Mouse (Mus musculus) G1E (cell line): ENCODE results near the gene Jph3. TPM values are rescaled to one million over a fixed set of nuclear protein-coding genes. Genes with fewer than 3 reads are reported as not detected.

Experiments used
- ATAC-seq: 2 replicates; pipeline ENCODE4 v1.8.0; 2016; ENCODE audit warnings: mild to moderate bottlenecking; ENCODE audit not compliant: insufficient number of reproducible peaks, poor library complexity, low FRiP score, severe bottlenecking; ENCODE audit errors: extremely low read depth
- DNase-seq: peaks from one replicate; pipeline ENCODE4 v3.0.0; 2012; ENCODE audit warnings: low spot score
- H3K27me3 ChIP-seq: 2 replicates; pipeline ENCODE4 v1.6.1; 2012; ENCODE audit warnings: mild to moderate bottlenecking, low read length, inconsistent platforms; ENCODE audit not compliant: insufficient read depth
- H3K36me3 ChIP-seq: replicated peaks from 2 replicates; pipeline ENCODE3; 2012; ENCODE audit warnings: mild to moderate bottlenecking, inconsistent platforms
- H3K4me1 ChIP-seq: 2 replicates; pipeline ENCODE4 v1.6.1; 2012; ENCODE audit warnings: low read depth, low read length, inconsistent platforms, mixed read lengths; ENCODE audit not compliant: insufficient read depth
- H3K4me3 ChIP-seq: 2 replicates; pipeline ENCODE4 v1.5.1; 2012; ENCODE audit warnings: low read depth, mild to moderate bottlenecking, inconsistent platforms, low read length, moderate library complexity, mixed read lengths
- H3K9me3 ChIP-seq: replicated peaks from 2 replicates; pipeline ENCODE4 v1.6.1; 2012; ENCODE audit warnings: inconsistent platforms
- CTCF ChIP-seq: IDR thresholded peaks from 2 replicates; pipeline ENCODE4 v1.5.1; 2012; ENCODE audit warnings: low read depth, low read length, inconsistent platforms, mixed read lengths
- GATA1 ChIP-seq: IDR thresholded peaks from 2 replicates; pipeline ENCODE4 v1.6.1; 2012; ENCODE audit warnings: borderline replicate concordance, low read length, inconsistent platforms, mixed read lengths
- GATA2 ChIP-seq: IDR thresholded peaks from 2 replicates; pipeline ENCODE4 v1.6.1; 2012; ENCODE audit warnings: low read depth, low read length, inconsistent platforms, borderline replicate concordance
- POLR2AphosphoS5 ChIP-seq: IDR thresholded peaks from 2 replicates; pipeline ENCODE4 v1.6.1; 2012; ENCODE audit warnings: low read depth, low read length, inconsistent platforms; ENCODE audit not compliant: insufficient replicate concordance
- TAL1 ChIP-seq: conservative IDR thresholded peaks from 2 replicates; pipeline ENCODE4 v1.6.1; 2012; ENCODE audit warnings: low read depth, low read length, inconsistent platforms, mixed read lengths
- polyA plus RNA-seq: library from polyadenylated mRNA; stranded (reverse); fragments of >175 nt; gene quantifications from 2 replicates; pipeline ENCODE4 v1.2.3, GENCODE M21; 2012
- total RNA-seq, 2 experiments: library from RNA; stranded (forward) in 1 of 2; stranded (reverse) in 1 of 2; fragments of 200-1000 nt in 1 of 2; fragments of >200 nt in 1 of 2; fragmentation: Nextera tagmentation in 1 of 2; gene quantifications; 2 replicates each; pipeline ENCODE4 v1.2.3; 2014 to 2017

The Jph3 gene
- total and polyA plus RNA-seq, 3 experiments = 3.3 TPM; not detected in 2

DNA sequence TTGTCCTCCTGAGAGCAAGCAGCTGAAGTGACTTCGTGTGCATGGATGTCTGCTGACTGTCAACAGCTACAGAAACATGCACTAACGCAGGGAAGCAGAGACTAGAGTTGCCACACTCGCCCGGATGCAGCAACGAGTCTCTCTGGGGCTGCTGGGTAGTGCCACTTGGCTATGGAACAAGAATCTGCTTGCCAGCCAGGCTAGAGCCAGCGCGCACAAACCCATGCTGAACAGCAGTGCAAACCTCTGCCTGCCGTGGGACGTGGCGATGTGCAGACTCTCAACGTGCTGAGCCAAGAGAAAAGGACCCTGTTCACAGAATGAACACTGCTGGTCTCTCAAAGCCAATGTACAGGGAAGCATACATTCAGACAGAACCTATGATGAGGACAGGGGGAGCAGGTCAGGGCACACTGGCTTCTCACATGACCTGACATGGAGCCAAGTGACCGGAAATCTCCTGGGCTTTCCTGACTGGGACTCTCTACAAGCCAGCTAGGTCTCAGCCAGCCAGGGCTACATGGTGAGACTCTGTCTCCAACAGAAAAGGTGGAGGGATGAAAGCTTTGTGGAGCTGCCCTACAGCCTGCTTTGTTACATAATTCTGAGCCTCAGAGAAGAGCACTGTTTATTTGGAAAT lies 82.6 kb downstream of the Jph3 start:
- H3K36me3 ChIP-seq = peaks cover 93% of the 10 kb centered on the region
- ATAC-seq (no peak), DNase-seq (no peak)
- H3K4me1 ChIP-seq = peaks cover 2% of the 10 kb centered on the region; the same call in 1 of the 2 replicates
- no peaks in the 10 kb centered on the region for H3K9me3 ChIP-seq
- TF ChIP-seq GATA2 (no peak), CTCF (no peak), POLR2AphosphoS5 (no peak), GATA1 (no peak), TAL1 (no peak)
- H3K4me3 ChIP-seq = no peak overlapping the region
- H3K27me3 ChIP-seq = no peaks in the 10 kb centered on the region

DNA sequence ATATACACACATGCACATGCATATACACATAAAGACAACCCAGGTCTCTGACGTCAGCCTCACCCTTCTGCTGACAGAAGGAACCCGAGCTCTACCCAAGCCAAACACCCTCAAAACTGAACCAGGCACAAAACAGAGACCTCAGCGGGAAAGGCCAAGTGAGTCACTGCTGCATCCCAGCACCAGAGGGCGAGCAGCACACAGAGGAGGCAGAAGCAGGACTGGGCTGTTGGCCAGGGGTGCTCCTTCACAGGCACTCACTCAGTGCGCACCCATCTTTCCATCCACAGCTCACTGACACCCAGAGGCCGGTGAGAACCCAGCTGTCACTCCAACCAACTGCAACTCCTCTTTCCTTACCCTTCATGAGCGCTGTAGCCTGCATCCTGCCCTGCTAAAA lies 88.8 kb downstream of the Jph3 start:
- no peaks in the 10 kb centered on the region for H3K9me3 ChIP-seq
- no peak overlapping the region for H3K4me3 ChIP-seq
- TF ChIP-seq GATA2 = no peak
- TF ChIP-seq GATA1 = no peak
- no peak for TF ChIP-seq POLR2AphosphoS5
- no peak for TF ChIP-seq TAL1
- peaks cover 80% of the 10 kb centered on the region for H3K36me3 ChIP-seq
- H3K4me1 ChIP-seq = 0 out of 2 replicates have a peak, but pooled peaks cover 4% of the 10 kb centered on the region
- no peak for DNase-seq
- ATAC-seq = no peak
- no peaks in the 10 kb centered on the region for H3K27me3 ChIP-seq

DNA sequence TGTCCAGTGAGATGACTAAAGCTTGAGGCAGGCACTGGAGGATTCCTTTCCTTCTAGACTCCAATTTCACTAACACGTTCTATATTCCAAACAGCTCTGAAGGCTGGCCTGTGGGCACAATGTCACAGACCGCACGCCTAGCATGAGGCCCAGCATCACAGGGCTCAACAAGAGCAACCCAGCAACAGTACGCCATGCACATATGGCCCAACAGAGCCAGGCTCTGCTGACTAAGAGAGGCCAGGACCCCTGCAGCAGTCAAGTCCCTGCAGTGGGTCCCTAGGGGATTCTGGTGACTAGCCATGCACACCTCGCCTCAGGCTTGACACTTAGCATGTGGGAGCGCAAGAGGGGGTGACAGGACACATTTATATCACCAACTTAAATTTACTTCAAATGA lies 91.4 kb downstream of the Jph3 start:
- no peak for ATAC-seq
- peaks cover 54% of the 10 kb centered on the region for H3K36me3 ChIP-seq
- 0 out of 2 replicates have a peak, but pooled peaks cover 4% of the 10 kb centered on the region for H3K4me1 ChIP-seq
- H3K4me3 ChIP-seq = no peak overlapping the region
- TF ChIP-seq GATA1 (no peak), POLR2AphosphoS5 (no peak), GATA2 (no peak), CTCF (no peak), TAL1 (no peak)
- DNase-seq = no peak
- no peaks in the 10 kb centered on the region for H3K9me3 ChIP-seq
- no peaks in the 10 kb centered on the region for H3K27me3 ChIP-seq

DNA sequence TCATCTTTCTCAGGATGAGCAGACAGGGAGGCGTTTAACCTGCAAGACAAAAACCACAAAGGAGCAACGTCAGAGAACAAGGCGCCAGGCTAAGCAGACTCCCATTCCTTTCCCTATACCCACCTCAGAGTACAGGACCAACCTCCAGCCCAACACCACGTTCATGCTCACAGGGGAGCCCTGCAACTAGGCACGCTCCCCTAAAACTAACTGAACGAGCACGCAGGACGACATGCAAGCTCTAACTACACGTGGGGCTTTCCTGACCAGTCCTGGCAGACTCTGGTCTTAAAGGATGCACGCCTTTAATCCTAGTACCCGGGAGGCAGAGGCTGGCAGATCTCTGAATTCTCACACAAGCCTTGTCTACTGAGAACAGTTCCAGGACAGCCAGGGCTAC lies 91.9 kb downstream of the Jph3 start:
- DNase-seq = no peak
- no peak for ATAC-seq
- 0 out of 2 replicates have a peak, but pooled peaks cover 4% of the 10 kb centered on the region for H3K4me1 ChIP-seq
- H3K36me3 ChIP-seq = peaks cover 49% of the 10 kb centered on the region
- TF ChIP-seq GATA1 = no peak
- no peak for TF ChIP-seq CTCF
- TF ChIP-seq GATA2 = no peak
- no peak for TF ChIP-seq TAL1
- no peak for TF ChIP-seq POLR2AphosphoS5
- no peak overlapping the region for H3K4me3 ChIP-seq
- H3K9me3 ChIP-seq = no peaks in the 10 kb centered on the region
- no peaks in the 10 kb centered on the region for H3K27me3 ChIP-seq

DNA sequence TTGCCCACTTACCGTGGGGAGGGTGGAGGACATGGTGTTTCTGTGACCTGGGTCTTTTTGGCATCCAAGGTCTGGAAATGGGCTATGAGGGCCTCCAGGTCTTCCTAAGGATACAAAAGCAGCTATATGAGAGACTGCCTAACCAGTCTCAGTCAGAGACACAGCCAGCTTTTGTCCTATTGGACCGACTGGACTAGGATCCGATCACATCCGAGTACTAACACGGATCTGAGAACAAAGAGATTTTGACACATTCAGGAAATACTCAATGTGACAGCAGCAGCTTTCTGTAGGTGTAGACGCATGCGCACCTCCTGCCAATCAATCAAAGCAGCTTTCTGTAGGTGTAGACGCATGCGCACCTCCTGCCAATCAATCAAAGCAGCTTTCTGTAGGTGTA lies 92.3 kb downstream of the Jph3 start:
- no peak for ATAC-seq
- H3K27me3 ChIP-seq = no peaks in the 10 kb centered on the region
- no peak overlapping the region for H3K4me3 ChIP-seq
- no peak for DNase-seq
- TF ChIP-seq GATA1 (no peak), CTCF (no peak), POLR2AphosphoS5 (no peak), TAL1 (no peak), GATA2 (no peak)
- H3K36me3 ChIP-seq = peaks cover 46% of the 10 kb centered on the region
- H3K4me1 ChIP-seq = 0 out of 2 replicates have a peak, but pooled peaks cover 4% of the 10 kb centered on the region
- no peaks in the 10 kb centered on the region for H3K9me3 ChIP-seq

DNA sequence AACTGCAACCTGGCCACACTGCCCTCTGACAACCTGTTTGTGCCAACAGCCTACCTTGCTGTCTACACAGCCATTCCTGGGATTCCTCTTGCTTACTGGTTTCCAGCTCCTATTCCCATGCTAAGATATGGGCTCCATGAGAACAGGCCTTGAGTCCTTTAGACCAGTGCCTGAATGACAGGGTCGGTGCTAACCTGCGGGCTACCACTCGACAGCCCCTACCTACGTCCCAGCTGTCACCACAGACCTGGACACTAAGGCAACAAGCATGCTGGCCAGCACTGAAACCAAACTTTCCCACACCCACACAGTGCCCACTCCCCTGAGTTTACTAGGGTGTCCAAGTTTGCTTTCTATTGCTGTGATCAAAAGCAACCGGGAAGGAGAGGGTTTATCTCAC lies 98.3 kb downstream of the Jph3 start:
- H3K27me3 ChIP-seq = peaks cover 6% of the 10 kb centered on the region
- H3K36me3 ChIP-seq = peaks cover 6% of the 10 kb centered on the region
- ATAC-seq (no peak), DNase-seq (no peak)
- H3K9me3 ChIP-seq = no peaks in the 10 kb centered on the region
- no peak for TF ChIP-seq GATA1
- TF ChIP-seq GATA2 = no peak
- no peak for TF ChIP-seq TAL1
- TF ChIP-seq CTCF = no peak
- TF ChIP-seq POLR2AphosphoS5 = no peak
- peak overlapping the region; percentile 35; the same call in 1 of the 2 replicates for H3K4me3 ChIP-seq
- peaks cover 24% of the 10 kb centered on the region for H3K4me1 ChIP-seq
